27 mouse cellular contexts compared by ENCODE assay signal in the genomic region with DNA sequence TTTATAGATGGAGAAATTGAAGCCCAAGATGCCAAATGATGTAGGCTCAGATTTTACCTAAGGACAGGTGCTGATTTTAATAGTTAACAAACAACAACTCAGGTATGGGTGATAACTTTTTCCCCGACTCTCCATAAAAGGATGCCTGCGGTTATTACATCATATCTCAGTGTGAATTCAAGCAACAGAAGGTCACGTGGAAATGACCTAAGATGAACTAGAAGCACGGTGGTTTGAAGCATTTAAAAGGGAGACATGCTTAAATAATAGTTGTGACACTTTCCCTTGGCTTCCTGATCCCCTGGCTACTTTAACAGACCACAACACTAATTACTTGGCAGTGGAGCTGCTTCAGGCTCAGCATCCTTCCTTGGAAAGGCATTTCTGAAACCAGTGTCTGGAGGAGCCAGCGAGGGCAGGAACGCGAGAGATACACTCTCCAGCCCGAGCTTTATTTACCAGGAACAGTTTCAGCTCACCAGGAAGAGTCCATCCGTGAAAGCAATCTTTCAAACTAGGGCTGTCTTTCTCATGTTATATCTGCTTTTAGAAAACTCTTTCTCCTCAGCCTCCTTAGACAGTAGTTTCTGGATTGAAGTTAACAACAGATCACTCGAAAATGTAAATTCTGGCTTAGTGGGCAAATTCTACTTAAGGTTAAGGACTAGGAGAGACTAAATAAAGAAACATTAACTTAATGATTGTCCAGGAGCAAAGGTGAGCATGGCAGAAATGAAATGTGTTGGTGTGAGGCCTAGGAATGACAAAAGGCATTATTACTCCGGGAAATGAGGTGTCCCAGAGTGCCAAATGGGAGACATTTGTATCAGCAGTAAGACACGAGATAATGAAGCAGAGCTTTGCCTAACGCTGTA. TPM values are rescaled to one million over a fixed set of nuclear protein-coding genes. Genes with fewer than 3 reads are reported as not detected.
"Had no signal": no experiment of that assay in that cellular context is flagged by ENCODE, and none has a peak within 500 bp of the region (broad histone marks: within the 10 kb centered on the region; RNA-seq: fewer than 3 reads in every experiment).

No protein-coding gene starts in this region.

- H3K9me3 ChIP-seq: limb, embryonic 15.5 days; stomach, embryonic 15.5 days had no signal

- H3K4me1 ChIP-seq: stomach, embryonic 15.5 days had no signal

- H3K9ac ChIP-seq: limb, embryonic 12.5 days; limb, embryonic 15.5 days; liver, embryonic 14.5 days; liver, postnatal 0 days; lung, embryonic 14.5 days; stomach, embryonic 15.5 days had no signal

- H3K27me3 ChIP-seq: limb, embryonic 12.5 days; limb, embryonic 15.5 days; stomach, embryonic 15.5 days had no signal

- H3K4me2 ChIP-seq: limb, embryonic 12.5 days; limb, embryonic 15.5 days; liver, embryonic 11.5 days; lung, embryonic 14.5 days; stomach, embryonic 15.5 days had no signal

- H3K27ac ChIP-seq: left cerebral cortex, adult 2 months; limb, embryonic 12.5 days; limb, embryonic 15.5 days; liver, embryonic 14.5 days; macrophage; stomach, embryonic 15.5 days had no signal

- ATAC-seq: liver, postnatal 0 days; lung, postnatal 0 days had no signal

- H3K4me3 ChIP-seq: left cerebral cortex, adult 2 months; limb, embryonic 12.5 days; limb, embryonic 15.5 days; stomach, embryonic 15.5 days had no signal

- H3K36me3 ChIP-seq: limb, embryonic 12.5 days; limb, embryonic 15.5 days; stomach, embryonic 15.5 days had no signal

- DNase-seq: kidney, adult 11 months; kidney, postnatal 36 days; layer of hippocampus, postnatal 36 days; left cerebral cortex, postnatal 4 days; liver, postnatal 0 days; lung, embryonic 14.5 days; midbrain, embryonic 14.5 days; right cerebral cortex, postnatal 25 days; spleen, adult 18-20 months; thymus, postnatal 25 days had no signal

RNA-seq across cellular contexts. Expression of a gene that starts 32.2 kb away (rescaled TPM):
- total RNA-seq: layer of hippocampus, adult 8-10 months; layer of hippocampus, postnatal 10 days; layer of hippocampus, postnatal 36 days; left cerebral cortex, adult 2 months; left cerebral cortex, postnatal 14 days; left cerebral cortex, postnatal 4 days; megakaryocyte, adult 5-6 weeks; midbrain, postnatal 0 days had no signal
- polyA plus RNA-seq: kidney, embryonic 16.5 days; limb, embryonic 12.5 days; limb, embryonic 15.5 days; liver, embryonic 11.5 days; liver, embryonic 14.5 days; liver, postnatal 0 days; lung, embryonic 14.5 days; lung, postnatal 0 days; macrophage; midbrain, embryonic 14.5 days; midbrain, postnatal 0 days; neural tube, embryonic 11.5 days; neural tube, embryonic 14.5 days; stomach, embryonic 15.5 days; thymus, postnatal 0 days had no signal
